In the genomic region with DNA sequence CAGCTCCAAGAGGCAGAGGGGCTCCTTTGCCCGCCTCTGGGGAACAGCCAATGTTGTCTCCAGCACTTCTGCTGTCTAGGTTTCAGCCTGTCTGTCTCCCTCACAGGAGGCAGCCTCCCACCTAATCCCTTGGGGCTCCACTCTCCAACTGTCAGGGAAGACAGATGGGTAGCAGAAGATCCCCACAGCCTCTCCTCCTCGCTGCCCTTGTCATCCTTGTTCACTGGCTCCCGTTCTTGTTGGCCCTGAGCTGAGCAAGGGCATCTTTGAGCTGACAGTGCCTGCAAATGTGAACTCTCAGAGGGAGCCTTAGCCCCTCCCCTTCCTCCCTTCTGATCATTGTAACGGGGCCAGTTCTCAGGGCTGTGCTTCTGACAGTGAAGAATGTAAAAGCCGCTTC, we compare ENCODE assay signal across 9 mouse cellular contexts. TPM values are rescaled to one million over a fixed set of nuclear protein-coding genes. Genes with fewer than 3 reads are reported as not detected.
DNase-seq lines count a peak whose midpoint lies in the region; ATAC-seq and TF ChIP-seq lines count a peak whose summit lies in the region.
"Had no signal": no experiment of that assay in that cellular context is flagged by ENCODE, and none has a peak within 500 bp of the region (broad histone marks: within the 10 kb centered on the region; RNA-seq: fewer than 3 reads in every experiment).

No protein-coding gene starts in this region.

- peak; percentile 74 for ATAC-seq in common myeloid progenitor, adult 5-6 weeks (replicated peaks; ENCODE audit: low read depth, poor library complexity, severe bottlenecking)
- ATAC-seq in hindbrain, embryonic 15.5 days (ENCODE audit: low FRiP score, low read depth), result peak; percentile 64
- no peak for ATAC-seq in liver, postnatal 0 days

- 17% methylated on average over 5 of the region's 5 CpGs for WGBS in heart, adult 2 months
- 8% methylated on average over 5 of the region's 5 CpGs for WGBS in hindbrain, embryonic 15.5 days
- 14% methylated on average over 5 of the region's 5 CpGs for WGBS in liver, postnatal 0 days (ENCODE audit: insufficient replicate concordance)

- no peak overlapping the region for H3K27ac ChIP-seq in heart, adult 2 months
- peak overlapping the region; percentile 55 for H3K27ac ChIP-seq in hindbrain, embryonic 15.5 days (replicated peaks)
- H3K27ac ChIP-seq in liver, postnatal 0 days (ENCODE audit: low read depth), result no peak overlapping the region

- TF ChIP-seq EP300 in heart, adult 2 months (IDR thresholded peaks at IDR 0.05; ENCODE audit: insufficient read depth, low read depth, low read length), result no peak
- no peak for TF ChIP-seq EP300 in liver, postnatal 0 days (IDR thresholded peaks at IDR 0.05; ENCODE audit: low read depth)

- DNase-seq in heart, adult 2 months, result no peak
- DNase-seq in heart, adult 18-20 months, result no peak
- peak; percentile 7 for DNase-seq in B cell, adult 2 months
- DNase-seq in liver, postnatal 0 days, result no peak
- peak; percentile 49 for DNase-seq in thymus, postnatal 25 days
- DNase-seq in lung, postnatal 25 days (ENCODE audit: low spot score), result no peak

- H3K4me2 ChIP-seq in hindbrain, embryonic 15.5 days, result peak overlapping the region; percentile 25
- peak overlapping the region; percentile 48 for H3K4me2 ChIP-seq in liver, postnatal 0 days (ENCODE audit: low read depth, low read length)

- no peaks in the 10 kb centered on the region for H3K9me3 ChIP-seq in hindbrain, embryonic 15.5 days
- H3K9me3 ChIP-seq in liver, postnatal 0 days (ENCODE audit: low read length), result no peaks in the 10 kb centered on the region
- H3K9me3 ChIP-seq: G1E had no signal

- H3K79me2 ChIP-seq in heart, adult 2 months (replicated peaks; ENCODE audit: control insufficient read depth, insufficient read depth, low read length), result no peaks in the 10 kb centered on the region

- no peak for TF ChIP-seq POLR2A in heart, adult 2 months (IDR thresholded peaks at IDR 0.05; ENCODE audit: insufficient read depth, low read depth, low read length)

- H3K4me3 ChIP-seq in heart, adult 2 months, result 0 out of 2 replicates have a peak overlapping the region, but pooled peaks have one; percentile 8
- H3K4me3 ChIP-seq in hindbrain, embryonic 15.5 days, result no peak overlapping the region
- no peak overlapping the region for H3K4me3 ChIP-seq in liver, postnatal 0 days (ENCODE audit: low read depth, low read length)

- peaks cover 3% of the 10 kb centered on the region; the same call in 1 of the 2 replicates for H3K4me1 ChIP-seq in heart, adult 2 months (ENCODE audit: control insufficient read depth, insufficient read depth, low read length)
- peaks cover 35% of the 10 kb centered on the region for H3K4me1 ChIP-seq in hindbrain, embryonic 15.5 days (replicated peaks)
- no peaks in the 10 kb centered on the region for H3K4me1 ChIP-seq in liver, postnatal 0 days (ENCODE audit: insufficient read depth)

- H3K27me3 ChIP-seq in heart, adult 2 months (ENCODE audit: control insufficient read depth, insufficient read depth, low read length), result no peaks in the 10 kb centered on the region
- no peaks in the 10 kb centered on the region for H3K27me3 ChIP-seq in hindbrain, embryonic 15.5 days
- H3K27me3 ChIP-seq in liver, postnatal 0 days (ENCODE audit: insufficient read depth, low read length), result no peaks in the 10 kb centered on the region

- no peaks in the 10 kb centered on the region for H3K36me3 ChIP-seq in heart, adult 2 months (ENCODE audit: control insufficient read depth, insufficient read depth, low read length)
- H3K36me3 ChIP-seq in hindbrain, embryonic 15.5 days, result no peaks in the 10 kb centered on the region
- no peaks in the 10 kb centered on the region for H3K36me3 ChIP-seq in liver, postnatal 0 days (replicated peaks; ENCODE audit: insufficient read depth, low read length)
- H3K36me3 ChIP-seq: G1E had no signal

- no peak overlapping the region; the same call in 1 of the 2 replicates for H3K9ac ChIP-seq in heart, adult 2 months (ENCODE audit: low read depth, low read length)
- H3K9ac ChIP-seq in hindbrain, embryonic 15.5 days, result no peak overlapping the region
- no peak overlapping the region for H3K9ac ChIP-seq in liver, postnatal 0 days (replicated peaks)

- TF ChIP-seq CTCF in heart, adult 2 months (IDR thresholded peaks at IDR 0.05), result no peak
- TF ChIP-seq CTCF in liver, postnatal 0 days (IDR thresholded peaks at IDR 0.05; ENCODE audit: low read depth), result no peak

- intact Hi-C loops in heart, adult 2 months (cut with DNase I), result no loop called here

RNA-seq across cellular contexts. Expression of a gene that starts 13.7 kb away (rescaled TPM):
- 10 to 100 TPM; 36.5 to 42.1 TPM for total RNA-seq in heart, adult 2 months (2021)
- 20.5 and 34.6 TPM in 2 replicates for polyA plus RNA-seq in heart, adult 2 months (2012; rRNA removed)
- total RNA-seq in heart, adult 18-20 months (2021), result 10 to 100 TPM; 37.8 to 42.2 TPM
- 15.8 and 21.5 TPM in 2 replicates for total RNA-seq in common myeloid progenitor, adult 5-6 weeks (2017)
- polyA plus RNA-seq in hindbrain, embryonic 15.5 days (2015; fragmentation: Nextera tagmentation; extraction: Ambion mirVana), result 45.0 and 48.1 TPM in 2 replicates
- polyA plus RNA-seq in liver, postnatal 0 days (2015; fragmentation: Nextera tagmentation; extraction: Ambion mirVana), result 2.3 and 2.6 TPM in 2 replicates

Comparison
In these comparisons a context has a peak if more than half of its experiments do, and no peak if none do; other contexts are left out.
1. DNase-seq: peak in B cell, adult 2 months (2 of 2) and thymus, postnatal 25 days (single experiment); none in heart, adult 2 months (0 of 2), heart, adult 18-20 months (0 of 2), liver, postnatal 0 days (single experiment) and lung, postnatal 25 days (single experiment).